Mouse (Mus musculus): ENCODE data around the gene Camk1d.

Gene Camk1d

GRCm38 (mm10) chr2:5321660-5322295 lies 392.5 kb downstream of the Camk1d start:
- DNase-seq (ENCODE audit: low read depth) = no peak

- no peak for DNase-seq (ENCODE audit: low read depth)
These were observed 395.2 kb downstream of the Camk1d start for GRCm38 (mm10) chr2:5319138-5319537.

GRCm38 (mm10) chr2:5316763-5317162 lies 397.6 kb downstream of the Camk1d start:
- DNase-seq (ENCODE audit: low read depth) = no peak

GRCm38 (mm10) chr2:5316217-5316616 lies 398.1 kb downstream of the Camk1d start:
- DNase-seq (ENCODE audit: low read depth) = no peak

- DNase-seq (ENCODE audit: low read depth) = no peak
These were observed 399.0 kb downstream of the Camk1d start for GRCm38 (mm10) chr2:5315291-5315828.

- DNase-seq (ENCODE audit: low read depth) = no peak
These were observed 399.7 kb downstream of the Camk1d start for GRCm38 (mm10) chr2:5314530-5315166.

GRCm38 (mm10) chr2:5305156-5305555 lies 409.2 kb downstream of the Camk1d start:
- DNase-seq (ENCODE audit: low read depth) = no peak

GRCm38 (mm10) chr2:5304451-5304850 lies 409.9 kb downstream of the Camk1d start:
- no peak for DNase-seq (ENCODE audit: low read depth)

- no peak for DNase-seq (ENCODE audit: low read depth)
These were observed 413.0 kb downstream of the Camk1d start for GRCm38 (mm10) chr2:5301286-5301685.

- DNase-seq (ENCODE audit: low read depth) = no peak
These were observed 416.2 kb downstream of the Camk1d start for GRCm38 (mm10) chr2:5298071-5298470.

- no peak for DNase-seq (ENCODE audit: low read depth)
These were observed 417.4 kb downstream of the Camk1d start for GRCm38 (mm10) chr2:5296749-5297545.

- no peak for DNase-seq (ENCODE audit: low read depth)
These were observed 419.2 kb downstream of the Camk1d start for GRCm38 (mm10) chr2:5295098-5295497.

- DNase-seq (ENCODE audit: low read depth) = no peak
These were observed 419.9 kb downstream of the Camk1d start for GRCm38 (mm10) chr2:5294451-5294850.

- no peak for DNase-seq (ENCODE audit: low read depth)
These were observed 425.7 kb downstream of the Camk1d start for GRCm38 (mm10) chr2:5288593-5288992.

GRCm38 (mm10) chr2:5287044-5287380 lies 427.3 kb downstream of the Camk1d start:
- DNase-seq (ENCODE audit: low read depth) = no peak

GRCm38 (mm10) chr2:5286189-5287043 lies 427.9 kb downstream of the Camk1d start:
- no peak for DNase-seq (ENCODE audit: low read depth)

GRCm38 (mm10) chr2:5284351-5284750 lies 430.0 kb downstream of the Camk1d start:
- DNase-seq (ENCODE audit: low read depth) = no peak

- DNase-seq (ENCODE audit: low read depth) = no peak
These were observed 431.7 kb downstream of the Camk1d start for GRCm38 (mm10) chr2:5282623-5283022.

GRCm38 (mm10) chr2:5267980-5268379 lies 446.3 kb downstream of the Camk1d start:
- DNase-seq (ENCODE audit: low read depth) = no peak

- DNase-seq (ENCODE audit: low read depth) = no peak
These were observed 452.0 kb downstream of the Camk1d start for GRCm38 (mm10) chr2:5262279-5262678.

- DNase-seq (ENCODE audit: low read depth) = no peak
These were observed 456.1 kb downstream of the Camk1d start for GRCm38 (mm10) chr2:5258250-5258649.

- no peak for DNase-seq (ENCODE audit: low read depth)
These were observed 464.3 kb downstream of the Camk1d start for GRCm38 (mm10) chr2:5249969-5250368.
